Mouse (Mus musculus): ENCODE data around the gene Gm16181. TPM values are rescaled to one million over a fixed set of nuclear protein-coding genes. Genes with fewer than 3 reads are reported as not detected.
A peak's percentile ranks its signal among the peaks of the same experiment; 100 is the strongest.
"Not testable (repeated sequence)": the region's sequence is repeated elsewhere in the genome, so short reads cannot be mapped to it uniquely, and the experiment has no call there.

Gene Gm16181
- polyA plus RNA-seq, 1 experiment from 2014 or later: 0.62 TPM

GRCm38 (mm10) chr17:35219601-35220041, 1.0 kb upstream of the Gm16181 start:
- Histone ChIP-seq H3K4me3 (no peak overlapping the region), H3K4me1 (peaks cover 4% of the 10 kb centered on the region; the same call in 1 of the 2 replicates), H3K4me2 (replicated peaks) (no peak overlapping the region), H3K27me3 (no peaks in the 10 kb centered on the region), H3K36me3 (peaks cover 30% of the 10 kb centered on the region), H3K9me3 (replicated peaks) (no peaks in the 10 kb centered on the region), H3K27ac (no peak overlapping the region), H3K9ac (no peak overlapping the region)
- 82% methylated on average over 6 of the region's 6 CpGs for WGBS
- no peak for ATAC-seq (ENCODE audit: low FRiP score)

- peaks cover 43% of the 10 kb centered on the region for H3K36me3 ChIP-seq
These were observed 1.7 kb downstream of the Gm16181 start for GRCm38 (mm10) chr17:35222299-35222698.

GRCm38 (mm10) chr17:35224641-35225040, 4.0 kb downstream of the Gm16181 start:
- ATAC-seq (ENCODE audit: low FRiP score): no peak
- Histone ChIP-seq H3K9me3 (replicated peaks) (no peaks in the 10 kb centered on the region), H3K36me3 (peaks cover 59% of the 10 kb centered on the region), H3K4me3 (no peak overlapping the region), H3K4me2 (replicated peaks) (no peak overlapping the region), H3K9ac (no peak overlapping the region), H3K27ac (no peak overlapping the region), H3K4me1 (peaks cover 4% of the 10 kb centered on the region; the same call in 1 of the 2 replicates), H3K27me3 (no peaks in the 10 kb centered on the region)
- WGBS: 97% methylated on average over 4 of the region's 4 CpGs

More at GRCm38 (mm10) chr17:35222299-35222698, 1.7 kb downstream of the Gm16181 start:
- H3K9ac ChIP-seq: no peak overlapping the region
- H3K9me3 ChIP-seq (replicated peaks): no peaks in the 10 kb centered on the region
- H3K27ac ChIP-seq: no peak overlapping the region
- H3K4me1 ChIP-seq: peaks cover 4% of the 10 kb centered on the region; the same call in 1 of the 2 replicates
- ATAC-seq (ENCODE audit: low FRiP score): no peak
- 71% methylated on average over 6 of the region's 6 CpGs for WGBS
- H3K27me3 ChIP-seq: no peaks in the 10 kb centered on the region
- H3K4me2 ChIP-seq (replicated peaks): no peak overlapping the region
- no peak overlapping the region for H3K4me3 ChIP-seq

- H3K36me3 ChIP-seq: peaks cover 53% of the 10 kb centered on the region
- no peak overlapping the region for H3K4me2 ChIP-seq (replicated peaks)
- H3K4me1 ChIP-seq: peaks cover 4% of the 10 kb centered on the region; the same call in 1 of the 2 replicates
- 96% methylated on average over 5 of the region's 5 CpGs for WGBS
- H3K9me3 ChIP-seq (replicated peaks): no peaks in the 10 kb centered on the region
- H3K27me3 ChIP-seq: no peaks in the 10 kb centered on the region
- no peak for ATAC-seq (ENCODE audit: low FRiP score)
- H3K27ac ChIP-seq: no peak overlapping the region
- no peak overlapping the region for H3K4me3 ChIP-seq
- H3K9ac ChIP-seq: no peak overlapping the region
These were observed 4.8 kb downstream of the Gm16181 start for GRCm38 (mm10) chr17:35225456-35225855.

- H3K36me3 ChIP-seq: peaks cover 51% of the 10 kb centered on the region
- no peak overlapping the region for H3K4me2 ChIP-seq (replicated peaks)
- H3K9me3 ChIP-seq (replicated peaks): no peaks in the 10 kb centered on the region
- H3K27ac ChIP-seq: no peak overlapping the region
- no peaks in the 10 kb centered on the region for H3K27me3 ChIP-seq
- ATAC-seq (ENCODE audit: low FRiP score): no peak
- H3K9ac ChIP-seq: no peak overlapping the region
- H3K4me3 ChIP-seq: no peak overlapping the region
- 87% methylated on average over 14 of the region's 14 CpGs for WGBS
- peaks cover under 1% of the 10 kb centered on the region; the same call in 1 of the 2 replicates for H3K4me1 ChIP-seq
These were observed 6.0 kb downstream of the Gm16181 start for GRCm38 (mm10) chr17:35226561-35227046.

- Histone ChIP-seq H3K4me1 (peaks cover 28% of the 10 kb centered on the region), H3K36me3 (peaks cover 43% of the 10 kb centered on the region), H3K4me3 (no peak overlapping the region), H3K27me3 (no peaks in the 10 kb centered on the region), H3K9ac (no peak overlapping the region), H3K9me3 (replicated peaks) (no peaks in the 10 kb centered on the region), H3K27ac (no peak overlapping the region), H3K4me2 (replicated peaks) (no peak overlapping the region)
- ATAC-seq (ENCODE audit: low FRiP score): no peak
- WGBS: 90% methylated on average over 10 of the region's 10 CpGs
These were observed 10.4 kb downstream of the Gm16181 start for GRCm38 (mm10) chr17:35231022-35231421.

- no peak for ATAC-seq (ENCODE audit: low FRiP score)
- peaks cover 40% of the 10 kb centered on the region for H3K36me3 ChIP-seq
- H3K9ac ChIP-seq: no peak overlapping the region; the same call in 1 of the 2 replicates
- H3K4me3 ChIP-seq: no peak overlapping the region
- 13% methylated on average over 12 of the region's 12 CpGs for WGBS
- H3K4me2 ChIP-seq (replicated peaks): peak overlapping the region; percentile 31
- no peaks in the 10 kb centered on the region for H3K27me3 ChIP-seq
- H3K9me3 ChIP-seq (replicated peaks): no peaks in the 10 kb centered on the region
- H3K27ac ChIP-seq: no peak overlapping the region
- H3K4me1 ChIP-seq: peaks cover 34% of the 10 kb centered on the region
These were observed 11.4 kb downstream of the Gm16181 start for GRCm38 (mm10) chr17:35232043-35232442.

- Histone ChIP-seq H3K36me3 (peaks cover 35% of the 10 kb centered on the region), H3K27me3 (no peaks in the 10 kb centered on the region), H3K9me3 (replicated peaks) (no peaks in the 10 kb centered on the region), H3K4me2 (replicated peaks) (0 out of 2 replicates have a peak overlapping the region, but pooled peaks have one; percentile 1), H3K4me3 (no peak overlapping the region), H3K4me1 (peaks cover 34% of the 10 kb centered on the region), H3K9ac (no peak overlapping the region; the same call in 1 of the 2 replicates), H3K27ac (no peak overlapping the region)
- no peak for ATAC-seq (ENCODE audit: low FRiP score)
- WGBS: 94% methylated on average over 5 of the region's 5 CpGs
These were observed 12.0 kb downstream of the Gm16181 start for GRCm38 (mm10) chr17:35232659-35233058.

- Histone ChIP-seq H3K9ac (peak within 1 kb of the TSS; percentile 85; the same call in 1 of the 2 replicates), H3K4me3 (peak within 1 kb of the TSS; percentile 56), H3K4me1 (peaks cover 34% of the 10 kb centered on the region), H3K36me3 (peaks cover 28% of the 10 kb centered on the region), H3K27ac (peak within 1 kb of the TSS; percentile 95; the same call in 1 of the 2 replicates), H3K4me2 (replicated peaks) (peak within 1 kb of the TSS; percentile 78), H3K27me3 (no peaks in the 10 kb centered on the region), H3K9me3 (replicated peaks) (no peaks in the 10 kb centered on the region)
- 84% methylated on average over 18 of the region's 18 CpGs for WGBS
- no peak for ATAC-seq (ENCODE audit: low FRiP score)
These were observed 12.7 kb downstream of the Gm16181 start, which contains the start of gene Atp6v1g2 for GRCm38 (mm10) chr17:35233114-35233980. Gene Atp6v1g2, plus strand, starts transcription at chr17:35233660.

GRCm38 (mm10) chr17:35234090-35234489, 13.5 kb downstream of the Gm16181 start:
- not testable (repeated sequence) for ATAC-seq (ENCODE audit: low FRiP score); H3K9me3 ChIP-seq (replicated peaks); H3K27me3 ChIP-seq; H3K4me3 ChIP-seq; H3K9ac ChIP-seq; H3K27ac ChIP-seq
- peaks cover 34% of the 10 kb centered on the region for H3K4me1 ChIP-seq
- 96% methylated on average over 7 of the region's 7 CpGs for whole genome bisulfite sequencing
- H3K36me3 ChIP-seq: peaks cover 21% of the 10 kb centered on the region
- peak overlapping the region; percentile 78 for H3K4me2 ChIP-seq (replicated peaks)

GRCm38 (mm10) chr17:35234903-35235302, 14.3 kb downstream of the Gm16181 start:
- Histone ChIP-seq H3K36me3 (peaks cover 13% of the 10 kb centered on the region), H3K27me3 (no peaks in the 10 kb centered on the region), H3K27ac (peak overlapping the region; percentile 95), H3K9me3 (replicated peaks) (no peaks in the 10 kb centered on the region), H3K4me1 (peaks cover 34% of the 10 kb centered on the region), H3K4me2 (replicated peaks) (peak overlapping the region; percentile 78), H3K4me3 (peak overlapping the region; percentile 56), H3K9ac (peak overlapping the region; percentile 85)
- WGBS: 8% methylated on average over 31 of the region's 31 CpGs
- ATAC-seq (ENCODE audit: low FRiP score): peak; percentile 4; the same call in 1 of the 2 replicates

GRCm38 (mm10) chr17:35235614-35236389, 15.2 kb downstream of the Gm16181 start, which contains the start of gene Nfkbil1:
Gene Nfkbil1, minus strand, starts transcription at chr17:35235792.
- under 1% methylated on average over 35 of the region's 35 CpGs for WGBS

More at GRCm38 (mm10) chr17:35235614-35236389, 15.2 kb downstream of the Gm16181 start, which contains the start of gene Nfkbil1:
- Histone ChIP-seq H3K4me1 (peaks cover 39% of the 10 kb centered on the region), H3K36me3 (peaks cover 9% of the 10 kb centered on the region; the same call in 1 of the 2 replicates), H3K4me2 (replicated peaks) (peak within 1 kb of the TSS; percentile 78), H3K27ac (peak within 1 kb of the TSS; percentile 95), H3K9me3 (replicated peaks) (no peaks in the 10 kb centered on the region), H3K4me3 (peak within 1 kb of the TSS; percentile 56), H3K9ac (peak within 1 kb of the TSS; percentile 85), H3K27me3 (no peaks in the 10 kb centered on the region)
- ATAC-seq (ENCODE audit: low FRiP score): peak; percentile 77

Measured in hindbrain, embryonic 12.5 days (tissue).